Mouse (Mus musculus) hindbrain, postnatal 0 days (tissue): ENCODE data around the gene Pitx2. TPM values are rescaled to one million over a fixed set of nuclear protein-coding genes. Genes with fewer than 3 reads are reported as not detected.

Experiments used
- ATAC-seq: fragments of 200-750 bp; cut with Nextera tagmentation; 2 replicates; pipeline ENCODE4 v1.8.0; 2017; ENCODE audit warnings: mild to moderate bottlenecking, moderate TSS enrichment, moderate library complexity
- DNase-seq: peaks from one replicate; pipeline ENCODE4 v3.0.0-alpha.2; 2015; ENCODE audit warnings: low spot score
- H3K27ac ChIP-seq: fragments of 300-500 bp; sonication (generic); 2 replicates; pipeline ENCODE4 v1.5.1; 2014; ENCODE audit warnings: mild to moderate bottlenecking
- H3K27me3 ChIP-seq: fragments of 300-500 bp; sonication (generic); 2 replicates; pipeline ENCODE4 v1.6.1; 2014; ENCODE audit warnings: low read length, mixed read lengths; ENCODE audit not compliant: insufficient read depth
- H3K36me3 ChIP-seq: fragments of 300-500 bp; sonication (generic); 2 replicates; pipeline ENCODE4 v1.6.1; 2014; ENCODE audit warnings: low read length, mixed read lengths; ENCODE audit not compliant: insufficient read depth
- H3K4me1 ChIP-seq: fragments of 300-500 bp; sonication (generic); 2 replicates; pipeline ENCODE4 v1.6.1; 2014; ENCODE audit warnings: antibody characterized with exemption, low read length, mixed read lengths; ENCODE audit not compliant: insufficient read depth
- H3K4me2 ChIP-seq: fragments of 300-500 bp; sonication (generic); 2 replicates; pipeline ENCODE4 v1.6.1; 2014; ENCODE audit warnings: low read depth, mild to moderate bottlenecking, low read length, moderate library complexity, mixed read lengths
- H3K4me3 ChIP-seq: fragments of 300-500 bp; sonication (generic); 2 replicates; pipeline ENCODE4 v1.5.1; 2014; ENCODE audit warnings: low read length
- H3K9ac ChIP-seq: fragments of 300-500 bp; sonication (generic); replicated peaks from 2 replicates; pipeline ENCODE4 v1.6.1; 2014; ENCODE audit warnings: mild to moderate bottlenecking, low read length, moderate library complexity, mixed read lengths
- H3K9me3 ChIP-seq: fragments of 300-500 bp; sonication (generic); 2 replicates; pipeline ENCODE4 v1.6.1; 2016; ENCODE audit warnings: low read length, mixed read lengths
- CTCF ChIP-seq: IDR thresholded peaks from 2 replicates; pipeline ENCODE4 v1.5.1; 2016; ENCODE audit warnings: antibody characterized with exemption, control low read depth, low read depth
- WGBS: fragments of 180-500 bp; shearing (Covaris S2); extraction: QIAGEN DNeasy Blood & Tissue Kit; methylation state at CpG from one replicate; pipeline ENCODE4 v1.1.7; 2014; 5-methylcytosine and 5-hydroxymethylcytosine counted together
- polyA plus RNA-seq: library from polyadenylated mRNA; unstranded; fragments of >200 nt; fragmentation: Nextera tagmentation; extraction: Ambion mirVana; gene quantifications from 2 replicates; pipeline ENCODE4 v1.2.1, GENCODE M21; 2015
- total RNA-seq: library from RNA; depleted of rRNA; stranded (reverse); fragments of >200 nt; gene quantifications from 2 replicates; pipeline ENCODE4 v1.2.3, GENCODE M21; 2014

Pitx2 gene
- total and polyA plus RNA-seq, 2 experiments from 2014 or later, result 1.0 to 2.4 TPM

- Histone ChIP-seq H3K4me1 (no peaks in the 10 kb centered on the region), H3K36me3 (no peaks in the 10 kb centered on the region), H3K9ac (no peak overlapping the region), H3K4me2 (no peak overlapping the region), H3K4me3 (no peak overlapping the region), H3K27me3 (peaks cover 80% of the 10 kb centered on the region), H3K9me3 (no peaks in the 10 kb centered on the region), H3K27ac (no peak overlapping the region)
- WGBS, result 3% methylated on average over 25 of the region's 27 CpGs
- DNase-seq (no peak), ATAC-seq (no peak)
- no peak for TF ChIP-seq CTCF
Measured at GRCm38 (mm10) chr3:129221380-129222260, 21.9 kb downstream of the Pitx2 start.

- no peak for DNase-seq
- no peak for ATAC-seq
- no peak for TF ChIP-seq CTCF
Measured at GRCm38 (mm10) chr3:129222448-129223290, 23.0 kb downstream of the Pitx2 start.

GRCm38 (mm10) chr3:129223401-129223800 lies 23.7 kb downstream of the Pitx2 start:
- ATAC-seq, result no peak
- no peak overlapping the region for H3K27ac ChIP-seq
- no peak overlapping the region for H3K9ac ChIP-seq
- no peak for TF ChIP-seq CTCF
- no peak for DNase-seq
- peaks cover 82% of the 10 kb centered on the region for H3K27me3 ChIP-seq
- H3K4me2 ChIP-seq, result no peak overlapping the region
- H3K36me3 ChIP-seq, result no peaks in the 10 kb centered on the region
- H3K4me3 ChIP-seq, result no peak overlapping the region
- H3K9me3 ChIP-seq, result no peaks in the 10 kb centered on the region
- WGBS, result 2% methylated on average over 6 of the region's 6 CpGs
- H3K4me1 ChIP-seq, result no peaks in the 10 kb centered on the region

More at GRCm38 (mm10) chr3:129222448-129223290, 23.0 kb downstream of the Pitx2 start:
- Histone ChIP-seq H3K27ac (no peak overlapping the region), H3K4me3 (no peak overlapping the region), H3K9ac (no peak overlapping the region), H3K9me3 (no peaks in the 10 kb centered on the region), H3K4me1 (no peaks in the 10 kb centered on the region), H3K4me2 (no peak overlapping the region), H3K36me3 (no peaks in the 10 kb centered on the region), H3K27me3 (peaks cover 82% of the 10 kb centered on the region)
- 2% methylated on average over 21 of the region's 21 CpGs for WGBS

GRCm38 (mm10) chr3:129223964-129224805 lies 24.5 kb downstream of the Pitx2 start:
- Histone ChIP-seq H3K9ac (no peak overlapping the region), H3K9me3 (no peaks in the 10 kb centered on the region), H3K4me2 (no peak overlapping the region), H3K27ac (no peak overlapping the region), H3K4me3 (no peak overlapping the region), H3K36me3 (no peaks in the 10 kb centered on the region), H3K27me3 (peaks cover 81% of the 10 kb centered on the region), H3K4me1 (no peaks in the 10 kb centered on the region)
- TF ChIP-seq CTCF, result no peak
- WGBS, result 2% methylated on average over 26 of the region's 26 CpGs
- ATAC-seq (no peak), DNase-seq (no peak)

GRCm38 (mm10) chr3:129224806-129225576 lies 25.3 kb downstream of the Pitx2 start:
- Histone ChIP-seq H3K9me3 (no peaks in the 10 kb centered on the region), H3K4me3 (no peak overlapping the region), H3K9ac (no peak overlapping the region), H3K4me2 (no peak overlapping the region), H3K27ac (no peak overlapping the region), H3K4me1 (no peaks in the 10 kb centered on the region), H3K36me3 (no peaks in the 10 kb centered on the region), H3K27me3 (peaks cover 74% of the 10 kb centered on the region)
- DNase-seq (no peak), ATAC-seq (no peak)
- no peak for TF ChIP-seq CTCF
- WGBS, result 1% methylated on average over 40 of the region's 40 CpGs
